Mouse (Mus musculus) right cerebral cortex, postnatal 14 days (tissue): ENCODE data around the gene Dthd1.

Source experiments
- DNase-seq: peaks from one replicate; pipeline ENCODE4 v3.0.0; 2022

Gene Dthd1

DNA sequence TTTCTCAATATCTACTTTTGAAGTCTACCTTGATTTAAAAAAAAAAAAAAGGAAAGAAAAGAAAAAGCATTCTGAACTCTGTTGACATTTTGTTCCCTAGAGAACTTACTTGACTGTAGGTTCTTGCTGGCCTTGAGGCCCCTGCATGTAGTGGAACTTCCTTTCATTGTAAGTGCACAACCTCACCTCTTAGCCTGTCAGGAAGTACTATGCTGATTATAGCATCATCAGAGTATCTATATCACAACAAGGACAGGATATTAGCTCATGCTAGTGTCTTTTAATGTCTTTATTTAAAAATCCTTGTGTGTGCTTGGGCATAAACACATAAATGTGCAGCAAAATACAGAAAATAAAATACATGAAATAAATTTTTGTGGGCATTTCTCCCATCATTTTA is 53.4 kb downstream of the Dthd1 start:
- no peak for DNase-seq

DNA sequence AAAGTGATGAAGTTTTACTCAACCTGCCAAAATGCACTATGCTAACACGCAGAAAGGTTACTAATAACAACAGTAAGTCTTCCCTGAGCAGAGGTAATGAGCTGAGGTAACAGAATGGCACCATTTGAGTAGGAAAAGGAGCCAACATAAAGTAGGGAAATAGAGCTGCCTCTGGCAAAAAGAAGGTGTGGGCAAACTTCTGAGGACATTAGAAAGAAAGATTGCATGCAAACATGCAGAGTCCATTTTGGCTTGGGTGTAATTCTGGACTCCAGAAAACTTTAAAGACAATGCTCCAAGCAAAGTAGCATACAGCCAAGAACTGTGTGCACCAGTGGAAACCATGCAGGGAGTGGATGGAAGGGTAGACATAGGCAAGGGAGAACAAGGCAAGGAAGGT is 65.9 kb downstream of the Dthd1 start:
- DNase-seq, result no peak

GRCm38 (mm10) chr5:62895326-62895725 is 81.7 kb downstream of the Dthd1 start:
- DNase-seq, result peak; percentile 9

GRCm38 (mm10) chr5:62906954-62907353 is 93.3 kb downstream of the Dthd1 start:
- DNase-seq, result no peak

- DNase-seq, result no peak
Measured at GRCm38 (mm10) chr5:62909074-62909473, 95.5 kb downstream of the Dthd1 start.

DNA sequence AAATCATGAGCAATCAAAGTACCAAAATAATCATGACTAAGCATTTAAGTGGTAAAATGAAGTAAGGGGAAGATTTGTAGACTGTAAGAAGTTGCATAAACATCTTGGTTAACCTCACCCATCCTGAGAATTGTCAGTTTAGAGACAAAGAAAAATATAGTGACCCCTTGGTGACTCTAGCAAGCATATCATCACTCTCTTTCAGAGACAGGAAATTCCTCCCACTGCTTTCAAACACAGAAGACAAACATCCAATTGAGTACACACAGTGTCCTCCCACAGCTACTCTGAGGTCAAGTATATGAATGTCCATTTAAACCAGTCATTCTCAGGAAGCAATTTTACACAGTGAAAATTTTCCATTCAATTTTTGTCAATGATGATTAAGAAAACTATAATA is 111.0 kb downstream of the Dthd1 start:
- DNase-seq, result no peak
